Mouse (Mus musculus) myocyte (in vitro differentiated cells): ENCODE results near the gene Prkcb.

Experiments
- E2F4 ChIP-seq: IDR thresholded peaks from one replicate; pipeline ENCODE4 v1.6.1; 2011; ENCODE audit warnings: mild to moderate bottlenecking, control low read depth, moderate library complexity; ENCODE audit not compliant: insufficient read depth
- MAX ChIP-seq: IDR thresholded peaks from one replicate; pipeline ENCODE4 v1.6.1; 2011; ENCODE audit warnings: low read depth, mild to moderate bottlenecking, control low read depth
- POLR2A ChIP-seq: IDR thresholded peaks from one replicate; pipeline ENCODE4 v1.6.1; 2011; ENCODE audit warnings: low read depth, mild to moderate bottlenecking, control low read depth, moderate library complexity; ENCODE audit not compliant: insufficient read length
- REST ChIP-seq: IDR thresholded peaks from one replicate; pipeline ENCODE4 v1.6.1; 2011; ENCODE audit warnings: mild to moderate bottlenecking, control low read depth, moderate library complexity; ENCODE audit not compliant: insufficient read depth, insufficient read length
- TCF12 ChIP-seq: IDR thresholded peaks from one replicate; pipeline ENCODE4 v1.6.1; 2011; ENCODE audit warnings: mild to moderate bottlenecking, control low read depth; ENCODE audit not compliant: poor library complexity, insufficient read depth, severe bottlenecking

GRCm38 (mm10) chr7:122337302-122337701 is 48.8 kb downstream of the Prkcb start:
- TF ChIP-seq TCF12, result no peak
- TF ChIP-seq POLR2A, result no peak
- no peak for TF ChIP-seq REST
- TF ChIP-seq MAX, result no peak
- TF ChIP-seq E2F4, result no peak
